Mouse (Mus musculus): ENCODE results near the gene Tox3. TPM values are rescaled to one million over a fixed set of nuclear protein-coding genes. Genes with fewer than 3 reads are reported as not detected.

The Tox3 gene
- total and polyA plus RNA-seq, 3 experiments: 2.9 to 3.8 (median 3.5) TPM

DNA sequence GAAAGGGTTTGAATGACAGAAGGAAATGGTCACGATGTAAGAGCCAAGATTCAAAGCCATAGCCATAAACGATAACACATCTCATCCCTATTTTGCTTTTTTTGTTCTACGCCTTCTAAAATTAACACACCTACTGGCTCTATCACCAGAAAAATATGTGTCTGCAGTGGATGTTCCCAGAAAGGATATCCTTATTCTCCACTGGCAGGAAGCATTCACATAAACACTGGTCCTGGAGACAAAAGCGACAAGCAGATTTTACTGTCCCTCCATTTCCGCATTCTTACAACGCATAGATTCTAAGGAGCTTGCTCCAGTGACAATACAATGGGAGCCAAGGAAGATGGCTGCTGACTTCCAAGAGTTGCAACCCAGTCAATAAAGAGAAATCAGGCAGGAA is 57.3 kb downstream of the Tox3 start:
- no peak for DNase-seq
- no peak overlapping the region for H3K27ac ChIP-seq
- no peak overlapping the region for H3K4me3 ChIP-seq
- no peaks in the 10 kb centered on the region for H3K36me3 ChIP-seq (ENCODE audit: control insufficient read depth, insufficient read depth, low read length)
- H3K27me3 ChIP-seq (ENCODE audit: control insufficient read depth, insufficient read depth, low read length): no peaks in the 10 kb centered on the region
- WGBS: 43% methylated on average over 6 of the region's 6 CpGs
- peaks cover 1% of the 10 kb centered on the region; the same call in 1 of the 2 replicates for H3K79me2 ChIP-seq (replicated peaks; ENCODE audit: control insufficient read depth, insufficient read depth, low read length)
- TF ChIP-seq POLR2A (IDR thresholded peaks at IDR 0.05; ENCODE audit: insufficient read depth, low read depth, low read length) (no peak), EP300 (IDR thresholded peaks at IDR 0.05; ENCODE audit: insufficient read depth, low read depth, low read length) (no peak), CTCF (IDR thresholded peaks at IDR 0.05) (no peak)
- H3K9ac ChIP-seq (ENCODE audit: low read depth, low read length): no peak overlapping the region
- H3K4me1 ChIP-seq (ENCODE audit: control insufficient read depth, insufficient read depth, low read length): no peaks in the 10 kb centered on the region
- intact Hi-C loops (cut with DNase I): no loop called here

DNA sequence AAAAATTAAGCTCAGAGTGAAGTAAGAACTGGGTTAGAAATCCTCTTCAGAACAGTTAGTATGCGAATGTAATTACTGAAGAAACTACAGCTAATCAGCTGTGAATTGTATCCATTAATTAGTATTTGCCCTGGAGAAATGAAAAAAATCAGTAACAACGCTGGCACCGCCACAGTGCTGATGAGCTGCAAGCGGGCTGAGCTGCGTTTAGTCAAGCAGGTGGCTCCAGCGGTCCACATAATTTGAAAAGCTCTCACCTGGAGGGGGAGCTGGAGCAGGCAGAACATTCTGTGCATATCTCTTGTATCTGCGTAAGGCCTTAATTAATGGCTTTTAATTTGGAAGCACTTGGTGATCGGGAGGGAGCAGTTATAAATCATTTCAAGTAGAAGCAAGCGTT is 71.4 kb downstream of the Tox3 start:
- TF ChIP-seq CTCF (IDR thresholded peaks at IDR 0.05) (no peak), EP300 (IDR thresholded peaks at IDR 0.05; ENCODE audit: insufficient read depth, low read depth, low read length) (no peak), POLR2A (IDR thresholded peaks at IDR 0.05; ENCODE audit: insufficient read depth, low read depth, low read length) (no peak)
- Histone ChIP-seq H3K36me3 (ENCODE audit: control insufficient read depth, insufficient read depth, low read length) (no peaks in the 10 kb centered on the region), H3K79me2 (replicated peaks; ENCODE audit: control insufficient read depth, insufficient read depth, low read length) (no peaks in the 10 kb centered on the region), H3K27ac (no peak overlapping the region), H3K4me1 (ENCODE audit: control insufficient read depth, insufficient read depth, low read length) (no peaks in the 10 kb centered on the region), H3K9ac (ENCODE audit: low read depth, low read length) (no peak overlapping the region), H3K4me3 (no peak overlapping the region), H3K27me3 (ENCODE audit: control insufficient read depth, insufficient read depth, low read length) (no peaks in the 10 kb centered on the region)
- intact Hi-C loops (cut with DNase I): no loop called here
- DNase-seq: no peak
- 92% methylated on average over 9 of the region's 9 CpGs for WGBS

DNA sequence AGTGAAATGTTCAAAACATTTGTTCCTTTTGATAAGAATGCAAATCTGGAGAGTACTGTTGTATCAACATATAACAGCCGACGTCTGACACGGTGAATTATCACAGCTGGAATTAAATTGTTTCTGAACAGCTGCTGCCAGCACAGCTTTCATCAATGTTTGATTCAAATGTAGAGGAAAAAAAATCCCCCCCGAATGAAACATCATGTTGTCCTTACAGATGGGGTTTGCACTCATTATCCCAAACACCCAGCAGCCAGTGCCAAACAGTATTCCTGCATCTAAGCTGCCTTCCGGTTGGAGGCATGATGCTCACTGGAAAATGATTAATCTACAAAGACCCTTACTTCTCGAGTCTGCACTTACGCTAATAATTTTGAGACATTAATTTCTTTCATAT is 75.0 kb downstream of the Tox3 start:
- no peaks in the 10 kb centered on the region for H3K79me2 ChIP-seq (replicated peaks; ENCODE audit: control insufficient read depth, insufficient read depth, low read length)
- H3K27me3 ChIP-seq (ENCODE audit: control insufficient read depth, insufficient read depth, low read length): no peaks in the 10 kb centered on the region
- WGBS: 70% methylated on average over 7 of the region's 7 CpGs
- H3K9ac ChIP-seq (ENCODE audit: low read depth, low read length): no peak overlapping the region
- intact Hi-C loops (cut with DNase I): no loop called here
- DNase-seq: no peak
- H3K36me3 ChIP-seq (ENCODE audit: control insufficient read depth, insufficient read depth, low read length): no peaks in the 10 kb centered on the region
- no peak for TF ChIP-seq POLR2A (IDR thresholded peaks at IDR 0.05; ENCODE audit: insufficient read depth, low read depth, low read length)
- no peak for TF ChIP-seq EP300 (IDR thresholded peaks at IDR 0.05; ENCODE audit: insufficient read depth, low read depth, low read length)
- no peak for TF ChIP-seq CTCF (IDR thresholded peaks at IDR 0.05)
- no peak overlapping the region for H3K27ac ChIP-seq
- no peaks in the 10 kb centered on the region for H3K4me1 ChIP-seq (ENCODE audit: control insufficient read depth, insufficient read depth, low read length)
- no peak overlapping the region for H3K4me3 ChIP-seq

DNA sequence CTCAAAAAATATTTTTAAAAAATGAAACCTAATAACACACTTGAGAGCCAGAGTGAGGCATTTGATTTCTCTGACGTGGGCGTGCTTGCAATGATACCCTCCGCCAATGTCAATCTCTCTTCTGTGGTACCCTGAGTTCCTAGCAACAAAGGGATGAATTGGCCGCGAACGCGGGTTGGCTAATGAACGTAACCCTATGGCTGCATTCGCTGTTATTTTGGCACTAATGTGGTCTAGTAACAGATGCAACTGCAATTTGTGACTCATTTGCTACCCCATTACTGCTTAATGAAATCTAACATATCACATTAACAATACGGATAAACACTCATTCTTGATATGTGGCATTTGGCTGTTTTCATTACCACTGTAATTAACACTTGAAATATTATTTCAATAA is 76.2 kb downstream of the Tox3 start:
- Histone ChIP-seq H3K4me1 (ENCODE audit: control insufficient read depth, insufficient read depth, low read length) (no peaks in the 10 kb centered on the region), H3K79me2 (replicated peaks; ENCODE audit: control insufficient read depth, insufficient read depth, low read length) (no peaks in the 10 kb centered on the region), H3K9ac (ENCODE audit: low read depth, low read length) (no peak overlapping the region), H3K36me3 (ENCODE audit: control insufficient read depth, insufficient read depth, low read length) (no peaks in the 10 kb centered on the region), H3K27me3 (ENCODE audit: control insufficient read depth, insufficient read depth, low read length) (no peaks in the 10 kb centered on the region), H3K27ac (no peak overlapping the region), H3K4me3 (no peak overlapping the region)
- no peak for TF ChIP-seq EP300 (IDR thresholded peaks at IDR 0.05; ENCODE audit: insufficient read depth, low read depth, low read length)
- TF ChIP-seq CTCF (IDR thresholded peaks at IDR 0.05): no peak
- intact Hi-C loops (cut with DNase I): no loop called here
- no peak for DNase-seq
- WGBS: 97% methylated on average over 10 of the region's 10 CpGs

DNA sequence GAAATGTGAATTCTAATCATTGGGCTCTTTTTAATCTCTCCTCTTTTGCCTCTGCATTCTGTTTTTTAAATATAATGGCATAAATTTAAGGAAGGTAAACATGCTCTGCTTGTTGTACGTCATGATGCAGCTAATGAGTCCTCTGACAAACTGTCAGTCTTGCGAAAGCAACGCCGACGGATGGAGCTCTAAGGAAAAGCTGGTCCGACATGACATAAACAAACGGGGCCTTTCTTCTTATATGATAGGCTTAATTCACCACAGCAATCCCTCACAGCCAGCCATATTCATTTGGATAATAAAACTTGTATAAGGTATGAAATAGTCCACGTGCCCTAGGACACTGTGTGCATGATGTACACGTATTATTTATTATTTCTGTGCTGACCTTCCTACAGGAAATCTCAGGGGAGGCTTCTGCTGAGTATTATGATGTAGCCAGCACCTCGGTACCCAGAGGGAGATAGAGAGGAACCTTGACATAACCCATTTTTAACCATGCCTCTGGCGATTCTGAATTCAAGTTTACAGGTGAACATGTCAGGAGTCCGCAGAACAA is 80.4 kb downstream of the Tox3 start:
- H3K36me3 ChIP-seq (ENCODE audit: control insufficient read depth, insufficient read depth, low read length): no peaks in the 10 kb centered on the region
- WGBS: 80% methylated on average over 12 of the region's 12 CpGs
- TF ChIP-seq EP300 (IDR thresholded peaks at IDR 0.05; ENCODE audit: insufficient read depth, low read depth, low read length): no peak
- no peak for TF ChIP-seq CTCF (IDR thresholded peaks at IDR 0.05)
- TF ChIP-seq POLR2A (IDR thresholded peaks at IDR 0.05; ENCODE audit: insufficient read depth, low read depth, low read length): no peak
- no peaks in the 10 kb centered on the region for H3K79me2 ChIP-seq (replicated peaks; ENCODE audit: control insufficient read depth, insufficient read depth, low read length)
- H3K27ac ChIP-seq: no peak overlapping the region
- H3K27me3 ChIP-seq (ENCODE audit: control insufficient read depth, insufficient read depth, low read length): no peaks in the 10 kb centered on the region
- no peaks in the 10 kb centered on the region for H3K4me1 ChIP-seq (ENCODE audit: control insufficient read depth, insufficient read depth, low read length)
- no peak overlapping the region for H3K9ac ChIP-seq (ENCODE audit: low read depth, low read length)
- no peak for DNase-seq
- no peak overlapping the region for H3K4me3 ChIP-seq
- intact Hi-C loops (cut with DNase I): no loop called here

- Histone ChIP-seq H3K4me1 (ENCODE audit: control insufficient read depth, insufficient read depth, low read length) (no peaks in the 10 kb centered on the region), H3K79me2 (replicated peaks; ENCODE audit: control insufficient read depth, insufficient read depth, low read length) (no peaks in the 10 kb centered on the region), H3K4me3 (no peak overlapping the region), H3K36me3 (ENCODE audit: control insufficient read depth, insufficient read depth, low read length) (no peaks in the 10 kb centered on the region), H3K27ac (no peak overlapping the region), H3K27me3 (ENCODE audit: control insufficient read depth, insufficient read depth, low read length) (no peaks in the 10 kb centered on the region), H3K9ac (ENCODE audit: low read depth, low read length) (no peak overlapping the region)
- DNase-seq: no peak
- 80% methylated on average over 3 of the region's 3 CpGs for WGBS
- TF ChIP-seq POLR2A (IDR thresholded peaks at IDR 0.05; ENCODE audit: insufficient read depth, low read depth, low read length) (no peak), CTCF (IDR thresholded peaks at IDR 0.05) (no peak), EP300 (IDR thresholded peaks at IDR 0.05; ENCODE audit: insufficient read depth, low read depth, low read length) (no peak)
- intact Hi-C loops (cut with DNase I): no loop called here
Observed at GRCm38 (mm10) chr8:90266986-90267385, 81.2 kb downstream of the Tox3 start.

Data from heart, adult 2 months (tissue).